Mouse (Mus musculus): ENCODE data around the gene Gm10663. TPM values are rescaled to one million over a fixed set of nuclear protein-coding genes. Genes with fewer than 3 reads are reported as not detected.

Gene Gm10663
- polyA plus RNA-seq, 1 experiment from 2014 or later = not detected

Small RNAs within 50 kb of the gene (microRNA-seq; reads per million reads assigned to microRNA genes)
- gene Gm24333 = not detected

Other genes with a start within 250 kb of the Gm10663 start
- gene Klhl2, start 225.0 kb upstream of the Gm10663 start, polyA plus RNA-seq (2015; fragmentation: Nextera tagmentation; extraction: Ambion mirVana) = 12.5 and 13.9 TPM in 2 replicates
- gene Tmem192, start 127.8 kb upstream of the Gm10663 start, polyA plus RNA-seq (2015; fragmentation: Nextera tagmentation; extraction: Ambion mirVana) = 13.4 and 15.5 TPM in 2 replicates
- 0.17 TPM in 1 of 2 replicates, not detected in the other for gene Trim75, start 87.2 kb upstream of the Gm10663 start, polyA plus RNA-seq (2015; fragmentation: Nextera tagmentation; extraction: Ambion mirVana)
- not detected in 2 replicates for gene Trim61, start 56.5 kb upstream of the Gm10663 start, polyA plus RNA-seq (2015; fragmentation: Nextera tagmentation; extraction: Ambion mirVana)
- gene Trim60, start 56.4 kb upstream of the Gm10663 start, polyA plus RNA-seq (2015; fragmentation: Nextera tagmentation; extraction: Ambion mirVana) = not detected in 2 replicates
- gene Apela, start 37.7 kb upstream of the Gm10663 start, polyA plus RNA-seq (2015; fragmentation: Nextera tagmentation; extraction: Ambion mirVana) = 2.5 and 2.6 TPM in 2 replicates
- gene BC030870, start 54.5 kb downstream of the Gm10663 start, polyA plus RNA-seq (2015; fragmentation: Nextera tagmentation; extraction: Ambion mirVana) = not detected in 2 replicates

Measured in forebrain, embryonic 13.5 days (tissue).